Mouse (Mus musculus) midbrain, embryonic 14.5 days (tissue): ENCODE results near the gene M1ap. TPM values are rescaled to one million over a fixed set of nuclear protein-coding genes. Genes with fewer than 3 reads are reported as not detected.

ENCODE experiments used
- ATAC-seq: fragments of 200-750 bp; cut with Nextera tagmentation; 2 replicates; pipeline ENCODE4 v1.8.0; 2017; ENCODE audit warnings: moderate number of reproducible peaks, moderate library complexity; ENCODE audit not compliant: low FRiP score, low TSS enrichment
- DNase-seq: peaks from one replicate; pipeline ENCODE4 v3.0.0-alpha.2; 2015
- H3K27ac ChIP-seq: fragments of 300-500 bp; sonication (generic); replicated peaks from 2 replicates; pipeline ENCODE4 v1.5.1; 2014; ENCODE audit warnings: mild to moderate bottlenecking, low read depth, low read length, moderate library complexity
- H3K27me3 ChIP-seq: fragments of 300-500 bp; sonication (generic); 2 replicates; pipeline ENCODE4 v1.6.1; 2014; ENCODE audit warnings: low read length, control low read depth, mixed read lengths; ENCODE audit not compliant: control insufficient read depth, insufficient read depth
- H3K36me3 ChIP-seq: fragments of 300-500 bp; sonication (generic); 2 replicates; pipeline ENCODE4 v1.6.1; 2014; ENCODE audit warnings: low read length, control low read depth; ENCODE audit not compliant: control insufficient read depth, insufficient read depth
- H3K4me1 ChIP-seq: fragments of 300-500 bp; sonication (generic); 2 replicates; pipeline ENCODE4 v1.6.1; 2014; ENCODE audit warnings: mild to moderate bottlenecking, antibody characterized with exemption, low read length, control low read depth; ENCODE audit not compliant: control insufficient read depth, insufficient read depth
- H3K4me2 ChIP-seq: fragments of 300-500 bp; sonication (generic); 2 replicates; pipeline ENCODE4 v1.6.1; 2014; ENCODE audit warnings: mild to moderate bottlenecking, low read length, moderate library complexity
- H3K4me3 ChIP-seq: fragments of 300-500 bp; sonication (generic); replicated peaks from 2 replicates; pipeline ENCODE4 v1.5.1; 2014; ENCODE audit warnings: low read depth, low read length
- H3K9ac ChIP-seq: fragments of 300-500 bp; sonication (generic); replicated peaks from 2 replicates; pipeline ENCODE4 v1.6.1; 2014; ENCODE audit warnings: mild to moderate bottlenecking, low read length, moderate library complexity
- H3K9me3 ChIP-seq: fragments of 300-500 bp; sonication (generic); 2 replicates; pipeline ENCODE4 v1.6.1; 2016; ENCODE audit warnings: low read length, control low read depth, mixed read lengths; ENCODE audit not compliant: control insufficient read depth
- WGBS: fragments of 180-500 bp; shearing (Covaris S2); extraction: QIAGEN DNeasy Blood & Tissue Kit; methylation state at CpG from one replicate; pipeline ENCODE4 v1.1.7; 2014; 5-methylcytosine and 5-hydroxymethylcytosine counted together
- polyA plus RNA-seq: library from polyadenylated mRNA; unstranded; fragments of >200 nt; fragmentation: Nextera tagmentation; extraction: Ambion mirVana; gene quantifications from 2 replicates; pipeline ENCODE4 v1.2.1, GENCODE M21; 2014

M1ap gene
- polyA plus RNA-seq, 1 experiment from 2014 or later: 0.28 TPM

- Histone ChIP-seq H3K36me3 (no peaks in the 10 kb centered on the region), H3K4me1 (no peaks in the 10 kb centered on the region), H3K9ac (no peak overlapping the region), H3K4me2 (no peak overlapping the region), H3K4me3 (no peak overlapping the region), H3K27me3 (no peaks in the 10 kb centered on the region), H3K27ac (no peak overlapping the region), H3K9me3 (no peaks in the 10 kb centered on the region)
- 52% methylated on average over 7 of the region's 7 CpGs for WGBS
- no peak for ATAC-seq
- no peak for DNase-seq
Measured at GRCm38 (mm10) chr6:82997511-82998102, 50.9 kb downstream of the M1ap start.

GRCm38 (mm10) chr6:82998326-82998725 is 51.6 kb downstream of the M1ap start:
- 71% methylated on average over 4 of the region's 4 CpGs for WGBS
- Histone ChIP-seq H3K9ac (no peak overlapping the region), H3K4me2 (no peak overlapping the region), H3K4me3 (no peak overlapping the region), H3K36me3 (no peaks in the 10 kb centered on the region), H3K4me1 (no peaks in the 10 kb centered on the region), H3K27ac (no peak overlapping the region), H3K27me3 (no peaks in the 10 kb centered on the region), H3K9me3 (no peaks in the 10 kb centered on the region)
- no peak for DNase-seq
- ATAC-seq: no peak

GRCm38 (mm10) chr6:82999986-83000385 is 53.3 kb downstream of the M1ap start:
- WGBS: 74% methylated on average over 8 of the region's 8 CpGs
- H3K9me3 ChIP-seq: no peaks in the 10 kb centered on the region
- no peak for ATAC-seq
- H3K4me3 ChIP-seq: no peak overlapping the region
- no peak overlapping the region for H3K27ac ChIP-seq
- no peaks in the 10 kb centered on the region for H3K36me3 ChIP-seq
- no peak overlapping the region for H3K9ac ChIP-seq
- H3K4me2 ChIP-seq: no peak overlapping the region
- no peaks in the 10 kb centered on the region for H3K4me1 ChIP-seq
- H3K27me3 ChIP-seq: no peaks in the 10 kb centered on the region
- DNase-seq: no peak

GRCm38 (mm10) chr6:83003082-83003481 is 56.4 kb downstream of the M1ap start:
- H3K4me1 ChIP-seq: no peaks in the 10 kb centered on the region
- ATAC-seq (no peak), DNase-seq (no peak)
- H3K36me3 ChIP-seq: no peaks in the 10 kb centered on the region
- H3K4me2 ChIP-seq: no peak overlapping the region
- no peak overlapping the region for H3K27ac ChIP-seq
- H3K27me3 ChIP-seq: no peaks in the 10 kb centered on the region
- 97% methylated on average over 1 of the region's 1 CpGs for WGBS
- H3K4me3 ChIP-seq: no peak overlapping the region
- no peak overlapping the region for H3K9ac ChIP-seq
- H3K9me3 ChIP-seq: no peaks in the 10 kb centered on the region

- Histone ChIP-seq H3K36me3 (no peaks in the 10 kb centered on the region), H3K4me1 (no peaks in the 10 kb centered on the region), H3K27me3 (no peaks in the 10 kb centered on the region), H3K9ac (no peak overlapping the region), H3K4me3 (no peak overlapping the region), H3K4me2 (no peak overlapping the region), H3K9me3 (no peaks in the 10 kb centered on the region), H3K27ac (no peak overlapping the region)
- ATAC-seq (no peak), DNase-seq (no peak)
- 82% methylated on average over 5 of the region's 5 CpGs for whole genome bisulfite sequencing
Measured at GRCm38 (mm10) chr6:83003850-83004249, 57.1 kb downstream of the M1ap start.

- H3K36me3 ChIP-seq: no peaks in the 10 kb centered on the region
- H3K27ac ChIP-seq: no peak overlapping the region
- H3K27me3 ChIP-seq: no peaks in the 10 kb centered on the region
- DNase-seq (no peak), ATAC-seq (no peak)
- WGBS: 74% methylated on average over 2 of the region's 2 CpGs
- no peaks in the 10 kb centered on the region for H3K4me1 ChIP-seq
- H3K9ac ChIP-seq: no peak overlapping the region
- no peak overlapping the region for H3K4me3 ChIP-seq
- no peak overlapping the region for H3K4me2 ChIP-seq
- no peaks in the 10 kb centered on the region for H3K9me3 ChIP-seq
Measured at GRCm38 (mm10) chr6:83004309-83004708, 57.6 kb downstream of the M1ap start.

- 56% methylated on average over 7 of the region's 7 CpGs for WGBS
- no peaks in the 10 kb centered on the region for H3K4me1 ChIP-seq
- no peaks in the 10 kb centered on the region for H3K27me3 ChIP-seq
- no peaks in the 10 kb centered on the region for H3K9me3 ChIP-seq
- H3K4me2 ChIP-seq: no peak overlapping the region
- no peak overlapping the region for H3K27ac ChIP-seq
- DNase-seq (no peak), ATAC-seq (no peak)
- H3K4me3 ChIP-seq: no peak overlapping the region
- no peaks in the 10 kb centered on the region for H3K36me3 ChIP-seq
- no peak overlapping the region for H3K9ac ChIP-seq
Measured at GRCm38 (mm10) chr6:83004872-83005271, 58.2 kb downstream of the M1ap start.

GRCm38 (mm10) chr6:83005444-83006011 is 58.8 kb downstream of the M1ap start:
- no peaks in the 10 kb centered on the region for H3K27me3 ChIP-seq
- 84% methylated on average over 10 of the region's 10 CpGs for WGBS
- H3K4me3 ChIP-seq: no peak overlapping the region
- no peak for ATAC-seq
- H3K36me3 ChIP-seq: no peaks in the 10 kb centered on the region
- H3K9me3 ChIP-seq: no peaks in the 10 kb centered on the region
- no peak for DNase-seq
- no peaks in the 10 kb centered on the region for H3K4me1 ChIP-seq
- H3K27ac ChIP-seq: no peak overlapping the region
- no peak overlapping the region for H3K4me2 ChIP-seq
- no peak overlapping the region for H3K9ac ChIP-seq

- Histone ChIP-seq H3K9ac (no peak overlapping the region), H3K4me3 (no peak overlapping the region), H3K27me3 (no peaks in the 10 kb centered on the region), H3K27ac (no peak overlapping the region), H3K4me2 (no peak overlapping the region), H3K9me3 (no peaks in the 10 kb centered on the region), H3K4me1 (no peaks in the 10 kb centered on the region), H3K36me3 (no peaks in the 10 kb centered on the region)
- ATAC-seq (no peak), DNase-seq (no peak)
- WGBS: 86% methylated on average over 6 of the region's 6 CpGs
Measured at GRCm38 (mm10) chr6:83006114-83006513, 59.4 kb downstream of the M1ap start.
